Mouse (Mus musculus): ENCODE results near the gene Sim2. TPM values are rescaled to one million over a fixed set of nuclear protein-coding genes. Genes with fewer than 3 reads are reported as not detected.

The Sim2 gene
- polyA plus RNA-seq, 1 experiment from 2014 or later = 0.11 TPM

GRCm38 (mm10) chr16:94117333-94117732, 32.6 kb downstream of the Sim2 start:
- H3K27me3 ChIP-seq (ENCODE audit: control insufficient read depth, insufficient read depth, low read length) = peaks cover 18% of the 10 kb centered on the region
- H3K4me2 ChIP-seq (ENCODE audit: low read length) = no peak overlapping the region
- H3K36me3 ChIP-seq (ENCODE audit: control insufficient read depth, insufficient read depth, low read length) = no peaks in the 10 kb centered on the region
- no peak overlapping the region for H3K4me3 ChIP-seq (ENCODE audit: control insufficient read depth in 1 of 2, insufficient read depth in 1 of 2, low read depth in 1 of 2, low read length in 2 of 2)
- H3K4me1 ChIP-seq (ENCODE audit: control insufficient read depth in 2 of 2, insufficient read depth in 2 of 2, low read length in 2 of 2) = no peaks in the 10 kb centered on the region; a peak in 1 of 4 replicates
- H3K9me3 ChIP-seq (ENCODE audit: control insufficient read depth, low read length) = no peaks in the 10 kb centered on the region
- no peak overlapping the region for H3K9ac ChIP-seq (ENCODE audit: low read length)
- ATAC-seq (ENCODE audit: insufficient number of reproducible peaks, insufficient read depth, low FRiP score, low read depth) = no peak
- H3K27ac ChIP-seq (replicated peaks in 1 of 2; ENCODE audit: control insufficient read depth in 1 of 2, insufficient read depth in 1 of 2, low read depth in 2 of 2, low read length in 2 of 2) = no peak overlapping the region
- WGBS = 44% methylated on average over 6 of the region's 6 CpGs

- Histone ChIP-seq H3K36me3 (ENCODE audit: control insufficient read depth, insufficient read depth, low read length) (no peaks in the 10 kb centered on the region), H3K27ac (replicated peaks in 1 of 2; ENCODE audit: control insufficient read depth in 1 of 2, insufficient read depth in 1 of 2, low read depth in 2 of 2, low read length in 2 of 2) (no peak overlapping the region), H3K4me3 (ENCODE audit: control insufficient read depth in 1 of 2, insufficient read depth in 1 of 2, low read depth in 1 of 2, low read length in 2 of 2) (no peak overlapping the region), H3K4me2 (ENCODE audit: low read length) (no peak overlapping the region), H3K4me1 (ENCODE audit: control insufficient read depth in 2 of 2, insufficient read depth in 2 of 2, low read length in 2 of 2) (no peaks in the 10 kb centered on the region; a peak in 1 of 4 replicates), H3K9ac (ENCODE audit: low read length) (no peak overlapping the region), H3K9me3 (ENCODE audit: control insufficient read depth, low read length) (no peaks in the 10 kb centered on the region), H3K27me3 (ENCODE audit: control insufficient read depth, insufficient read depth, low read length) (peaks cover 28% of the 10 kb centered on the region)
- WGBS = 88% methylated on average over 1 of the region's 1 CpGs
- ATAC-seq (ENCODE audit: insufficient number of reproducible peaks, insufficient read depth, low FRiP score, low read depth) = no peak
These were observed 33.7 kb downstream of the Sim2 start for GRCm38 (mm10) chr16:94118394-94118793.

GRCm38 (mm10) chr16:94122347-94122746, 37.6 kb downstream of the Sim2 start:
- no peaks in the 10 kb centered on the region for H3K36me3 ChIP-seq (ENCODE audit: control insufficient read depth, insufficient read depth, low read length)
- H3K27me3 ChIP-seq (ENCODE audit: control insufficient read depth, insufficient read depth, low read length) = peaks cover 52% of the 10 kb centered on the region
- no peak overlapping the region for H3K4me2 ChIP-seq (ENCODE audit: low read length)
- H3K9me3 ChIP-seq (ENCODE audit: control insufficient read depth, low read length) = no peaks in the 10 kb centered on the region
- 84% methylated on average over 3 of the region's 3 CpGs for WGBS
- H3K4me1 ChIP-seq (ENCODE audit: control insufficient read depth in 2 of 2, insufficient read depth in 2 of 2, low read length in 2 of 2) = peaks cover 0 to 6% of the 10 kb centered on the region in 2 experiments; a peak in 2 of 4 replicates
- no peak overlapping the region for H3K27ac ChIP-seq (replicated peaks in 1 of 2; ENCODE audit: control insufficient read depth in 1 of 2, insufficient read depth in 1 of 2, low read depth in 2 of 2, low read length in 2 of 2)
- H3K9ac ChIP-seq (ENCODE audit: low read length) = no peak overlapping the region
- ATAC-seq (ENCODE audit: insufficient number of reproducible peaks, insufficient read depth, low FRiP score, low read depth) = no peak
- H3K4me3 ChIP-seq (ENCODE audit: control insufficient read depth in 1 of 2, insufficient read depth in 1 of 2, low read depth in 1 of 2, low read length in 2 of 2) = no peak overlapping the region

- no peaks in the 10 kb centered on the region for H3K9me3 ChIP-seq (ENCODE audit: control insufficient read depth, low read length)
- no peak for ATAC-seq (ENCODE audit: insufficient number of reproducible peaks, insufficient read depth, low FRiP score, low read depth)
- H3K36me3 ChIP-seq (ENCODE audit: control insufficient read depth, insufficient read depth, low read length) = no peaks in the 10 kb centered on the region
- WGBS = 67% methylated on average over 11 of the region's 11 CpGs
- no peak overlapping the region for H3K9ac ChIP-seq (ENCODE audit: low read length)
- H3K4me2 ChIP-seq (ENCODE audit: low read length) = no peak overlapping the region
- no peak overlapping the region for H3K4me3 ChIP-seq (ENCODE audit: control insufficient read depth in 1 of 2, insufficient read depth in 1 of 2, low read depth in 1 of 2, low read length in 2 of 2)
- H3K27me3 ChIP-seq (ENCODE audit: control insufficient read depth, insufficient read depth, low read length) = peaks cover 57% of the 10 kb centered on the region
- H3K4me1 ChIP-seq (ENCODE audit: control insufficient read depth in 2 of 2, insufficient read depth in 2 of 2, low read length in 2 of 2) = peaks cover 0 to 6% of the 10 kb centered on the region in 2 experiments; a peak in 2 of 4 replicates
- no peak overlapping the region for H3K27ac ChIP-seq (replicated peaks in 1 of 2; ENCODE audit: control insufficient read depth in 1 of 2, insufficient read depth in 1 of 2, low read depth in 2 of 2, low read length in 2 of 2)
These were observed 38.5 kb downstream of the Sim2 start for GRCm38 (mm10) chr16:94123247-94123646.

- no peak overlapping the region for H3K27ac ChIP-seq (replicated peaks in 1 of 2; ENCODE audit: control insufficient read depth in 1 of 2, insufficient read depth in 1 of 2, low read depth in 2 of 2, low read length in 2 of 2)
- peak overlapping the region; percentile 88 for H3K4me2 ChIP-seq (ENCODE audit: low read length)
- H3K4me1 ChIP-seq (ENCODE audit: control insufficient read depth in 2 of 2, insufficient read depth in 2 of 2, low read length in 2 of 2) = peaks cover 2 to 11% of the 10 kb centered on the region in 2 experiments; a peak in 2 of 4 replicates
- peaks cover 57% of the 10 kb centered on the region for H3K27me3 ChIP-seq (ENCODE audit: control insufficient read depth, insufficient read depth, low read length)
- peak overlapping the region; percentile 41 to 49 for H3K4me3 ChIP-seq (ENCODE audit: control insufficient read depth in 1 of 2, insufficient read depth in 1 of 2, low read depth in 1 of 2, low read length in 2 of 2)
- ATAC-seq (ENCODE audit: insufficient number of reproducible peaks, insufficient read depth, low FRiP score, low read depth) = 0 out of 2 replicates have a peak, but pooled peaks have one; percentile 59
- no peaks in the 10 kb centered on the region for H3K36me3 ChIP-seq (ENCODE audit: control insufficient read depth, insufficient read depth, low read length)
- no peaks in the 10 kb centered on the region for H3K9me3 ChIP-seq (ENCODE audit: control insufficient read depth, low read length)
- H3K9ac ChIP-seq (ENCODE audit: low read length) = peak overlapping the region; percentile 66
- WGBS = 2% methylated on average over 51 of the region's 83 CpGs
These were observed 40.6 kb downstream of the Sim2 start for GRCm38 (mm10) chr16:94125172-94125981.

- no peaks in the 10 kb centered on the region for H3K9me3 ChIP-seq (ENCODE audit: control insufficient read depth, low read length)
- 49% methylated on average over 9 of the region's 9 CpGs for whole genome bisulfite sequencing
- H3K9ac ChIP-seq (ENCODE audit: low read length) = no peak overlapping the region
- peaks cover 2 to 11% of the 10 kb centered on the region in 2 experiments; a peak in 2 of 4 replicates for H3K4me1 ChIP-seq (ENCODE audit: control insufficient read depth in 2 of 2, insufficient read depth in 2 of 2, low read length in 2 of 2)
- peak overlapping the region; percentile 88; the same call in 1 of the 2 replicates for H3K4me2 ChIP-seq (ENCODE audit: low read length)
- H3K4me3 ChIP-seq (ENCODE audit: control insufficient read depth in 1 of 2, insufficient read depth in 1 of 2, low read depth in 1 of 2, low read length in 2 of 2) = peak overlapping the region in 1 of 2 experiments; percentile 49; a peak in 1 of 4 replicates
- ATAC-seq (ENCODE audit: insufficient number of reproducible peaks, insufficient read depth, low FRiP score, low read depth) = no peak
- H3K27ac ChIP-seq (replicated peaks in 1 of 2; ENCODE audit: control insufficient read depth in 1 of 2, insufficient read depth in 1 of 2, low read depth in 2 of 2, low read length in 2 of 2) = no peak overlapping the region
- no peaks in the 10 kb centered on the region for H3K36me3 ChIP-seq (ENCODE audit: control insufficient read depth, insufficient read depth, low read length)
- H3K27me3 ChIP-seq (ENCODE audit: control insufficient read depth, insufficient read depth, low read length) = peaks cover 57% of the 10 kb centered on the region
These were observed 41.5 kb downstream of the Sim2 start for GRCm38 (mm10) chr16:94126200-94126599.

- no peak overlapping the region for H3K9ac ChIP-seq (ENCODE audit: low read length)
- WGBS = 63% methylated on average over 2 of the region's 2 CpGs
- H3K4me3 ChIP-seq (ENCODE audit: control insufficient read depth in 1 of 2, insufficient read depth in 1 of 2, low read depth in 1 of 2, low read length in 2 of 2) = no peak overlapping the region
- peaks cover 2 to 11% of the 10 kb centered on the region in 2 experiments; a peak in 2 of 4 replicates for H3K4me1 ChIP-seq (ENCODE audit: control insufficient read depth in 2 of 2, insufficient read depth in 2 of 2, low read length in 2 of 2)
- peaks cover 39% of the 10 kb centered on the region for H3K27me3 ChIP-seq (ENCODE audit: control insufficient read depth, insufficient read depth, low read length)
- no peak for ATAC-seq (ENCODE audit: insufficient number of reproducible peaks, insufficient read depth, low FRiP score, low read depth)
- H3K4me2 ChIP-seq (ENCODE audit: low read length) = no peak overlapping the region
- H3K36me3 ChIP-seq (ENCODE audit: control insufficient read depth, insufficient read depth, low read length) = 0 out of 2 replicates have a peak, but pooled peaks cover 5% of the 10 kb centered on the region
- no peak overlapping the region for H3K27ac ChIP-seq (replicated peaks in 1 of 2; ENCODE audit: control insufficient read depth in 1 of 2, insufficient read depth in 1 of 2, low read depth in 2 of 2, low read length in 2 of 2)
- no peaks in the 10 kb centered on the region for H3K9me3 ChIP-seq (ENCODE audit: control insufficient read depth, low read length)
These were observed 43.6 kb downstream of the Sim2 start for GRCm38 (mm10) chr16:94128236-94128835.

Measured in heart, embryonic 14.5 days (tissue).